Mouse (Mus musculus): ENCODE measurements around the gene Lyrm9.

Gene Lyrm9

GRCm38 (mm10) chr11:78809398-78809797, 17.0 kb upstream of the Lyrm9 start:
- intact Hi-C loops (cut with DNase I), result no loop called here

GRCm38 (mm10) chr11:78814461-78814941, 11.9 kb upstream of the Lyrm9 start:
- intact Hi-C loops (cut with DNase I), result no loop called here

- intact Hi-C loops (cut with DNase I), result no loop called here
These were observed 10.2 kb upstream of the Lyrm9 start for GRCm38 (mm10) chr11:78815986-78816792.

GRCm38 (mm10) chr11:78817311-78818022, 8.9 kb upstream of the Lyrm9 start:
- intact Hi-C loops (cut with DNase I), result no loop called here

GRCm38 (mm10) chr11:78820337-78821000, 5.9 kb upstream of the Lyrm9 start:
- intact Hi-C loops (cut with DNase I), result loop anchor here (5.0 kb wide), 2 partner anchors 38 to 123 kb away; partner anchors contain the start of gene Nlk

GRCm38 (mm10) chr11:78822792-78823498, 3.4 kb upstream of the Lyrm9 start:
- intact Hi-C loops (cut with DNase I), result loop anchor here (5.0 kb wide), 2 partner anchors 41 to 126 kb away; partner anchors contain the start of gene Nlk

- intact Hi-C loops (cut with DNase I), result loop anchor here (5.0 kb wide), 2 partner anchors 230 to 275 kb away; partner anchors contain the start of gene Tmem97
These were observed 1.2 kb downstream of the Lyrm9 start for GRCm38 (mm10) chr11:78827546-78827945.

GRCm38 (mm10) chr11:78828386-78828785, 2.0 kb downstream of the Lyrm9 start:
- intact Hi-C loops (cut with DNase I), result loop anchor here (5.0 kb wide), 2 partner anchors 231 to 276 kb away; partner anchors contain the start of gene Tmem97

- intact Hi-C loops (cut with DNase I), result loop anchor here (5.0 kb wide), 2 partner anchors 232 to 277 kb away; partner anchors contain the start of gene Tmem97
These were observed 3.0 kb downstream of the Lyrm9 start for GRCm38 (mm10) chr11:78829373-78829772.

- intact Hi-C loops (cut with DNase I), result no loop called here
These were observed 3.8 kb downstream of the Lyrm9 start for GRCm38 (mm10) chr11:78830180-78830579.

- intact Hi-C loops (cut with DNase I), result no loop called here
These were observed 5.3 kb downstream of the Lyrm9 start for GRCm38 (mm10) chr11:78831716-78832115.

GRCm38 (mm10) chr11:78832117-78832726, 5.8 kb downstream of the Lyrm9 start:
- intact Hi-C loops (cut with DNase I), result no loop called here

GRCm38 (mm10) chr11:78832816-78833314, 6.5 kb downstream of the Lyrm9 start:
- intact Hi-C loops (cut with DNase I), result no loop called here

GRCm38 (mm10) chr11:78836486-78836885, 10.1 kb downstream of the Lyrm9 start:
- intact Hi-C loops (cut with DNase I), result loop anchor here (5.0 kb wide), 2 partner anchors 86 to 121 kb away; partner anchors contain the start of gene Nos2

GRCm38 (mm10) chr11:78837989-78838388, 11.6 kb downstream of the Lyrm9 start:
- intact Hi-C loops (cut with DNase I), result loop anchor here (5.0 kb wide), 2 partner anchors 84 to 119 kb away; partner anchors contain the start of gene Nos2

GRCm38 (mm10) chr11:78839491-78839890, 13.1 kb downstream of the Lyrm9 start:
- intact Hi-C loops (cut with DNase I), result loop anchor here (5.0 kb wide), 2 partner anchors 83 to 118 kb away; partner anchors contain the start of gene Nos2

GRCm38 (mm10) chr11:78840141-78840540, 13.8 kb downstream of the Lyrm9 start:
- intact Hi-C loops (cut with DNase I), result no loop called here

GRCm38 (mm10) chr11:78841987-78842386, 15.6 kb downstream of the Lyrm9 start:
- intact Hi-C loops (cut with DNase I), result no loop called here

GRCm38 (mm10) chr11:78846620-78847019, 20.2 kb downstream of the Lyrm9 start:
- intact Hi-C loops (cut with DNase I), result no loop called here
